Mouse (Mus musculus): ENCODE measurements around the gene Apobec3.

Gene Apobec3

GRCm38 (mm10) chr15:79950250-79951025, 59.0 kb downstream of the Apobec3 start:
- DNase-seq (ENCODE audit: low read depth, low spot score) = no peak

- no peak for DNase-seq (ENCODE audit: low read depth, low spot score)
Measured at GRCm38 (mm10) chr15:79951226-79951625, 59.8 kb downstream of the Apobec3 start.

- no peak for DNase-seq (ENCODE audit: low read depth, low spot score)
Measured at GRCm38 (mm10) chr15:79951730-79952503, 60.5 kb downstream of the Apobec3 start.

- DNase-seq (ENCODE audit: low read depth, low spot score) = no peak
Measured at GRCm38 (mm10) chr15:79952504-79953231, 61.2 kb downstream of the Apobec3 start.

- DNase-seq (ENCODE audit: low read depth, low spot score) = no peak
Measured at GRCm38 (mm10) chr15:79953470-79953869, 62.0 kb downstream of the Apobec3 start.

- no peak for DNase-seq (ENCODE audit: low read depth, low spot score)
Measured at GRCm38 (mm10) chr15:79956559-79956958, 65.1 kb downstream of the Apobec3 start.

GRCm38 (mm10) chr15:79958418-79958817, 67.0 kb downstream of the Apobec3 start:
- DNase-seq (ENCODE audit: low read depth, low spot score) = no peak

GRCm38 (mm10) chr15:79961366-79961921, 70.0 kb downstream of the Apobec3 start:
- DNase-seq (ENCODE audit: low read depth, low spot score) = no peak

GRCm38 (mm10) chr15:79962661-79963060, 71.2 kb downstream of the Apobec3 start:
- DNase-seq (ENCODE audit: low read depth, low spot score) = no peak

GRCm38 (mm10) chr15:79964376-79964775, 72.9 kb downstream of the Apobec3 start:
- no peak for DNase-seq (ENCODE audit: low read depth, low spot score)
